Mouse (Mus musculus) heart, postnatal 0 days (tissue): Measurements from ENCODE around the gene Nub1. TPM values are rescaled to one million over a fixed set of nuclear protein-coding genes. Genes with fewer than 3 reads are reported as not detected.

Experiments used
- ATAC-seq: fragments of 200-750 bp; cut with Nextera tagmentation; 2 replicates; pipeline ENCODE4 v1.8.0; 2017; ENCODE audit warnings: low read depth, moderate number of reproducible peaks, moderate library complexity; ENCODE audit not compliant: insufficient read depth
- DNase-seq: peaks from one replicate; pipeline ENCODE4 v3.0.0-alpha.2; 2016; ENCODE audit warnings: low spot score
- H3K27ac ChIP-seq: fragments of 300-500 bp; sonication (generic); 2 replicates; pipeline ENCODE4 v1.5.1; 2014; ENCODE audit warnings: low read depth, mild to moderate bottlenecking
- H3K27me3 ChIP-seq: fragments of 300-500 bp; sonication (generic); 2 replicates; pipeline ENCODE4 v1.6.1; 2014; ENCODE audit warnings: low read length, mixed read lengths; ENCODE audit not compliant: control insufficient read depth, insufficient read depth
- H3K36me3 ChIP-seq: fragments of 300-500 bp; sonication (generic); replicated peaks from 2 replicates; pipeline ENCODE4 v1.6.1; 2014; ENCODE audit warnings: low read length, mixed read lengths; ENCODE audit not compliant: control insufficient read depth, insufficient read depth
- H3K4me1 ChIP-seq: fragments of 300-500 bp; sonication (generic); 2 replicates; pipeline ENCODE4 v1.6.1; 2014; ENCODE audit warnings: antibody characterized with exemption; ENCODE audit not compliant: control insufficient read depth, insufficient read depth
- H3K4me2 ChIP-seq: fragments of 300-500 bp; sonication (generic); 2 replicates; pipeline ENCODE4 v1.6.1; 2014; ENCODE audit warnings: low read depth, mild to moderate bottlenecking, low read length, moderate library complexity
- H3K4me3 ChIP-seq: fragments of 300-500 bp; sonication (generic); 2 replicates; pipeline ENCODE4 v1.5.1; 2014; ENCODE audit warnings: low read depth, low read length
- H3K9ac ChIP-seq: fragments of 300-500 bp; sonication (generic); replicated peaks from 2 replicates; pipeline ENCODE4 v1.6.1; 2014; ENCODE audit warnings: low read depth, low read length, mixed read lengths
- H3K9me3 ChIP-seq: fragments of 300-500 bp; sonication (generic); replicated peaks from 2 replicates; pipeline ENCODE4 v1.6.1; 2016; ENCODE audit warnings: low read length; ENCODE audit not compliant: control insufficient read depth
- CTCF ChIP-seq: IDR thresholded peaks from 2 replicates; pipeline ENCODE4 v1.5.1; 2016; ENCODE audit warnings: antibody characterized with exemption, control low read depth, low read depth
- EP300 ChIP-seq: IDR thresholded peaks from 2 replicates; pipeline ENCODE4 v1.6.1; 2016; ENCODE audit warnings: antibody characterized with exemption, low read depth
- WGBS: fragments of 180-500 bp; shearing (Covaris S2); extraction: QIAGEN DNeasy Blood & Tissue Kit; methylation state at CpG from one replicate; pipeline ENCODE4 v1.1.7; 2014; 5-methylcytosine and 5-hydroxymethylcytosine counted together
- polyA plus RNA-seq: library from polyadenylated mRNA; unstranded; fragments of >200 nt; fragmentation: Nextera tagmentation; extraction: Ambion mirVana; gene quantifications from 2 replicates; pipeline ENCODE4 v1.2.1, GENCODE M21; 2015
- total RNA-seq: library from RNA; depleted of rRNA; stranded (reverse); fragments of >200 nt; gene quantifications from 2 replicates; pipeline ENCODE4 v1.2.3, GENCODE M21; 2014; ENCODE audit warnings: low replicate concordance; rRNA removed

Gene Nub1
- total and polyA plus RNA-seq, 2 experiments from 2014 or later = 19.5 to 25.6 TPM

DNA sequence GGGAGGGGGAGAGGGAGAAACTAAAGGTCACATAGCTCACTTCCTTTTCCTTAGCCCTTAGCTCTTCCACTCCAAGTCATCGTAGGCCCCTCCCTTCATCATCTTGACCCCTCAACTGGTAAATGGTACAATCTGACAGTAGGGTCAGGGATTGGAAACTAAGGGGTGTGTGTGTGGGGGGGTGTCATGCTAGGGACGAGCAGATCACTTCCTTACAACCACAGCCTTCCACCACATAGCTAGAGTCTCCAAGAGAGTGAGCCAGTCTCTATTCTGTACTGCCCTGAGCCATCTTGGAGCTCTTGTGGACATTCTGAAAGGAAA is 66.8 kb downstream of the Nub1 start:
- no peak for TF ChIP-seq EP300
- no peak for TF ChIP-seq CTCF
- H3K9me3 ChIP-seq = no peaks in the 10 kb centered on the region
- peak overlapping the region; percentile 92 for H3K27ac ChIP-seq
- H3K4me2 ChIP-seq = peak overlapping the region; percentile 69
- H3K4me1 ChIP-seq = peaks cover 11% of the 10 kb centered on the region
- WGBS = 5% methylated on average over 2 of the region's 2 CpGs
- DNase-seq (peak; percentile 49), ATAC-seq (no peak)
- peak overlapping the region; percentile 78; the same call in 1 of the 2 replicates for H3K9ac ChIP-seq
- peak overlapping the region; percentile 54 for H3K4me3 ChIP-seq
- no peaks in the 10 kb centered on the region for H3K36me3 ChIP-seq
- H3K27me3 ChIP-seq = no peaks in the 10 kb centered on the region

DNA sequence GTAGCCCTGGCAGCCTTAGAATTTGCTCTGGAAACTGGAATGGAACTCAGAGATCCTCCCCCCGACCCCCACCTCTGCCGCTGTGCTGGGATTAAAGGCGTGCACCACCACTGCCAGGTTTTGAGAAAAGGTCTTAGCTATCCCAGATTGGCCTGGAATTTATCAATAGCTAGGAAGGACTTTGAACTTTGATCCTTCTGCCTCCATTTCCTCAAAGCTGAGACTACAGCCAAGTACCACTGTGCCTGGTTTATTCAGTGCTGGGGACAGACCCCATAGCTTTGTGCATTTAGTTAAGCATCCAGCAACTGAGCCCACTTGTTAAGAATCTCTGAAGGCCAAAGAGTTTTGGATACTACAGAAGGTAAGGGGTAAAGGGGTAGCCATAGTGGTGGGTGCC is 71.6 kb downstream of the Nub1 start:
- Histone ChIP-seq H3K27me3 (no peaks in the 10 kb centered on the region), H3K9ac (no peak overlapping the region), H3K4me3 (no peak overlapping the region), H3K36me3 (no peaks in the 10 kb centered on the region), H3K4me2 (no peak overlapping the region), H3K4me1 (peaks cover 5% of the 10 kb centered on the region; the same call in 1 of the 2 replicates), H3K9me3 (no peaks in the 10 kb centered on the region), H3K27ac (no peak overlapping the region)
- no peak for DNase-seq
- TF ChIP-seq EP300 (no peak), CTCF (no peak)
- WGBS = 71% methylated on average over 3 of the region's 3 CpGs
- no peak for ATAC-seq

DNA sequence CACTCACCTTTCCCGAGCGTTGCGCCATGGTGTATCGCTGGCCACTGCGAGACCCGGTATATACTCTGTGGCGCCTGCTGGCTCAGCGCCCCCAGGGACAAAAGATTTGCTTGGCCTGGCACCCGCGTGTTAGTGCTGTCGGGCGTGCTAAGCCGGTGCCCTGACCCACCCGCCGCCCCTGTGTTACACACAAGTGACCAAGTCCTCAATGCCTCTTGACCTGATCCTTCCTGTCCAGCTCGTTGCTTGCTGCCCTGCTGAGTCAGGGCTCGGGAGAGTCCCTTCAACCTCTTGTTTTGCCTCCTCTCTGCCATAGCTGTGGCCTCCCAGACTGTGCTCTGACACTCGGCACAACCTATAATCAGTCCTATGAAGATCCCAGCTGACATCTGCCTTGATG is 72.5 kb downstream of the Nub1 start, which contains the start of gene Crygn:
TSS of gene Crygn (minus strand) at position 193 of the 400 bp plus-strand sequence.
- WGBS = 47% methylated on average over 18 of the region's 18 CpGs
- Histone ChIP-seq H3K4me1 (no peaks in the 10 kb centered on the region), H3K9me3 (no peaks in the 10 kb centered on the region), H3K9ac (no peak within 1 kb of the TSS), H3K36me3 (no peaks in the 10 kb centered on the region), H3K4me3 (no peak within 1 kb of the TSS), H3K4me2 (no peak within 1 kb of the TSS), H3K27me3 (no peaks in the 10 kb centered on the region), H3K27ac (no peak within 1 kb of the TSS)
- ATAC-seq = no peak
- no peak for DNase-seq
- TF ChIP-seq CTCF (no peak), EP300 (no peak)

Other genes starting within 250 kb of the Nub1 start
- gene Fastk, start 240.2 kb upstream of the Nub1 start, total RNA-seq = 368 and 470 TPM in 2 replicates
- 219 and 223 TPM in 2 replicates for gene Fastk, start 240.2 kb upstream of the Nub1 start, polyA plus RNA-seq
- gene Tmub1, start 237.7 kb upstream of the Nub1 start, total RNA-seq = 30.8 and 36.7 TPM in 2 replicates
- 16.5 and 17.3 TPM in 2 replicates for gene Tmub1, start 237.7 kb upstream of the Nub1 start, polyA plus RNA-seq
- gene Agap3, start 233.4 kb upstream of the Nub1 start, total RNA-seq = 39.3 and 40.6 TPM in 2 replicates
- 15.6 and 18.3 TPM in 2 replicates for gene Agap3, start 233.4 kb upstream of the Nub1 start, polyA plus RNA-seq
- not detected in 2 replicates for gene Gbx1, start 158.3 kb upstream of the Nub1 start, total RNA-seq
- not detected in 2 replicates for gene Gbx1, start 158.3 kb upstream of the Nub1 start, polyA plus RNA-seq
- 34.4 and 44.0 TPM in 2 replicates for gene Asb10, start 144.6 kb upstream of the Nub1 start, total RNA-seq
- 20.8 and 24.3 TPM in 2 replicates for gene Asb10, start 144.6 kb upstream of the Nub1 start, polyA plus RNA-seq
- not detected in 2 replicates for gene 4931409K22Rik, start 128.7 kb upstream of the Nub1 start, total RNA-seq
- not detected in 2 replicates for gene 4931409K22Rik, start 128.7 kb upstream of the Nub1 start, polyA plus RNA-seq
- gene Abcf2, start 108.1 kb upstream of the Nub1 start, total RNA-seq = 53.7 and 56.0 TPM in 2 replicates
- 46.0 and 49.6 TPM in 2 replicates for gene Abcf2, start 108.1 kb upstream of the Nub1 start, polyA plus RNA-seq
- 34.9 and 64.4 TPM in 2 replicates for gene Chpf2, start 98.8 kb upstream of the Nub1 start, total RNA-seq
- 10.5 and 13.2 TPM in 2 replicates for gene Chpf2, start 98.8 kb upstream of the Nub1 start, polyA plus RNA-seq
- gene Smarcd3, start 61.1 kb upstream of the Nub1 start, total RNA-seq = 79.2 and 98.4 TPM in 2 replicates
- 33.9 and 36.9 TPM in 2 replicates for gene Smarcd3, start 61.1 kb upstream of the Nub1 start, polyA plus RNA-seq
- 3.4 and 5.1 TPM in 2 replicates for gene Wdr86, start 45.2 kb downstream of the Nub1 start, total RNA-seq
- 2.7 and 2.8 TPM in 2 replicates for gene Wdr86, start 45.2 kb downstream of the Nub1 start, polyA plus RNA-seq
- gene Crygn, start 72.5 kb downstream of the Nub1 start, total RNA-seq = not detected in 2 replicates
- gene Crygn, start 72.5 kb downstream of the Nub1 start, polyA plus RNA-seq = 3.5 and 3.9 TPM in 2 replicates
- 83.6 and 101 TPM in 2 replicates for gene Rheb, start 157.1 kb downstream of the Nub1 start, total RNA-seq
- gene Rheb, start 157.1 kb downstream of the Nub1 start, polyA plus RNA-seq = 250 and 253 TPM in 2 replicates